Mouse (Mus musculus) testis, adult 2 months (tissue): ENCODE data around the gene Cdk4.

Source experiments
- CTCF ChIP-seq: fragments of 200-500 bp; IDR thresholded peaks from 2 replicates; pipeline ENCODE4 v1.5.1; 2012; ENCODE audit warnings: low read depth, mild to moderate bottlenecking, inconsistent platforms, low read length, moderate library complexity; ENCODE audit not compliant: control insufficient read depth, insufficient read depth, insufficient replicate concordance
- POLR2A ChIP-seq: fragments of 200-500 bp; IDR thresholded peaks from 2 replicates; pipeline ENCODE4 v1.6.1; 2012; ENCODE audit warnings: low read depth, mild to moderate bottlenecking, inconsistent platforms, low read length, moderate library complexity; ENCODE audit not compliant: control insufficient read depth

GRCm38 (mm10) chr10:127017071-127017470 is 46.3 kb upstream of the Cdk4 start:
- no peak for TF ChIP-seq CTCF
- TF ChIP-seq POLR2A: no peak
